Mouse (Mus musculus): ENCODE data around the gene Bpifc.
"Not testable (repeated sequence)": the region's sequence is repeated elsewhere in the genome, so short reads cannot be mapped to it uniquely, and the experiment has no call there.

Bpifc gene

DNA sequence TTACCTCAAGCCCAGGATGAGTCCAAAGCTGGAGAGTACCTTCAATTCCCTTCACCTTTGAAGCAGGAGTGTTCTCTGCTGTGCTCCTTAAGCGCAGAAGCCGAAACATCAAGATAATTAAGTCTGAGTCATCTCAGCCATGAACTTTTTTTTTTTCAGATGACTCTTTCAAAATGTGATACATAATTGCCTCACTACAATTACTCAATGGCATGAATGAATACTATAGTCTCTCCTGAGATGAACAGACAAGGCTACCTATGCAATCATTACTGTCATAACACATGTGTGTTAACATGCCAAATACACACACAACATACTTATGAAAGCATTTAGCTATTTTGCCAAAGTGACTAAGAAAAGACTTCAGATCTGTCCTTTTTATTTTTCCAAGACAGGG, at the start of gene Bpifc:
TSS of gene Bpifc (minus strand) at position 115 of the 400 bp plus-strand sequence.
- DNase-seq: no peak

GRCm38 (mm10) chr10:86060267-86060666, 48.6 kb upstream of the Bpifc start:
- no peak for DNase-seq

GRCm38 (mm10) chr10:86057712-86058111, 46.0 kb upstream of the Bpifc start:
- DNase-seq: no peak

DNA sequence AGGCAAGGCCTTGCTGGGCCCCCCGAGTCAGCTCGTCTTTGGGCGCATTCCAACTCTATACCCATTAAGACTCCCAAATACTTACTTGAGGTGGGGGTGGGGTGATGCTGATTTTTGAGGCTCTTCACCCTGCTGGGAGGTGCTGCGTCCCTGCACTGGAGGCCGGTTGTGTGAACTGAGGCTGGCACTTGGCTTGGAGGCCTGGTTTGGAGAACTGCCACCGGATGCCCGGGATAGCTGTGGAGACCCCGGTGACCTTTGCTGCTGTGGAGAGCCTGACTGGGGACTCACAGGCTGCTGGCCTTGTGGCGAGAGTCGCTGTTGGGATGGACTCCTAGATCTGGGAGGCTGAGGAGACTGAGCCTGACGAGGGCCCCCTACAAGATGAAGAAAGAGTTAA, 45.6 kb upstream of the Bpifc start:
- no peak for DNase-seq

DNA sequence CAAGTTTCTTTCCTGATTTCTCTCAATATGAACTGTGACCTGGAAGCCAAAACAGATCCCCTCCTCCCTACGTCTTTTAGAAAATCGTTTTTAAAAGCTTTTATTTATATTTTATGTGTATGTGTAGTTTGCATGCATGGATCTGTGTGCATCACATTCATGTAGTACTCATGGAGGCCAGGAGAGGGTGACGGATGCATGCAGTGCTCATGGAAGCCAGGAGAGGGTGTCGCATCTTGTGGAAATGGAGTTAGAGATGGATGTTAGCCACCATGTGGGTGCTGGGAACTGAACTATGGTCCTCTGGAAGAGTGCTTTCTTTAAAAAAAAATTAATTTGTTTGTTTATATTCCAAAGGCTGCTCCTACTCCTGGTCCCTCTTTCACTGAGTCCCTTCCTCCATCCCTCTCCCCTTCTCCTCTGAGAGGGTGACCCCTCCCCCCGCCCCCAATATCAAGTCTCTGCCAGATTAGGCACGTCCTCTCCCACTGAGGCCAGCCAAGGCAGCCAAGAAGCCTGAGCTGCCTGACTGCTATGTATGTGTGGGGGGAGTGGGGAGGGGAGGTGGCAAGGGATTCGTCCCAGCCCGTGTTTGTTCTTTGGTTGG, 44.7 kb upstream of the Bpifc start:
- DNase-seq: no peak

- DNase-seq: no peak
Observed at GRCm38 (mm10) chr10:86052818-86053522, 41.3 kb upstream of the Bpifc start.

DNA sequence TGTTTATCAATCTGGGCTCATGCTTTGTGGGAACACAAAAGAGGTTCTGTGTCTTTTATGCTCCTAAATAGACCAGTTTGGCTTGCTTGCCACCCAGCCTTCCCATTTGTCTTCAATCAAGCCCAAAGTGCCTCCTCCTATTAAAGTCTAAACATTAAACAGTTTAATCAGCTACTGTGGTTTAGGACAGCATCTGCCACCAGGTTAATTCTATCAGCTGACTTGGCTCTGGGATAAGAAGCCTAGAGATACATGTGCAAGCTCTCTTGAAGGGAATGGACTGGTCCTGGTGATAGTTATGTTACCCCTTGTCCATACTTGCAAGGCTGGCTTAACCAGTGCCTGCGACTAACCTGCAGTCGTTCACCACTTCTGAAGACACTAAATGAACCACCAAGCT, 38.8 kb upstream of the Bpifc start:
- no peak for DNase-seq

GRCm38 (mm10) chr10:86047786-86048185, 36.1 kb upstream of the Bpifc start:
- DNase-seq: no peak

DNA sequence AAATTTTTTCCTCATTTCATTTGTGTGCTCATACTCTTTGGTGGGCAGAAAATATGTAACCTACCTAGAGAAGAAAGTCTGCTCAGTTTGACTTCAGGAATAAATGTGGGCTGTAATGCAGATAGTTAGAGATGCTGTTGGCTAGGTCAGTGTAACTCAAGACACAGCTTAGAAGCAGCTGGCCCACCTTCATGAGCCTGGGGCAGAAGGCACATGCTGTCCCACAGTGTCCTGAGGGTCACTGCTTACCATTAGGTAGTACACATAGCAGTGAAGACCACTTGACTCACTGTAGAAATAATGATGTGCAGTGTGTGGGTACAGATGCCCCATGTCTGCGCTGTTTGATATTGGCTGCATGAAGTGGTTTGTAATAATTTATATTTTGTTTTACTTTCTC, 34.7 kb upstream of the Bpifc start:
- DNase-seq: no peak

- no peak for DNase-seq
Observed at GRCm38 (mm10) chr10:86044066-86044465, 32.4 kb upstream of the Bpifc start.

GRCm38 (mm10) chr10:86043651-86044050, 32.0 kb upstream of the Bpifc start:
- DNase-seq: no peak

- no peak for DNase-seq
Observed at GRCm38 (mm10) chr10:86034007-86034728, 22.5 kb upstream of the Bpifc start.

DNA sequence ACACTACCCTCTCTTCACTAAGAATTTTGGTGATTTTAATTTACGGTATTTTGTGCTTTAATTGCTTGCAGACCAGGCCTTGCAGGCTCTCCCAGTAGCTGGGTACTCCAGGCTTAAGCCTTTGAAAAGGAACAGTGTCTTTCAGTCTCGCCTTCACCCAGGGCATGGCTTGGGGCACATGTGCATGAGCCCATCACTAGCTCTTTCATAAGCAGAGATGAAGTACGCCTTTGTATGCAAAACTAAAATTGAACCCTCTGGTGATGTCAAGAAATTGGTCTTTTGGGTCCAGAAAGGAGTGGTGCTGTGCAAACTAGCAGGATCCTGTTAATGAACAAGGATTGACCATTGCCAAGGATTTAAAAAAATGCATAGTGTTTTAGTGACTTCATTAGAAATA, 20.8 kb upstream of the Bpifc start:
- DNase-seq: no peak

GRCm38 (mm10) chr10:86030743-86031142, 19.0 kb upstream of the Bpifc start:
- DNase-seq: no peak

DNA sequence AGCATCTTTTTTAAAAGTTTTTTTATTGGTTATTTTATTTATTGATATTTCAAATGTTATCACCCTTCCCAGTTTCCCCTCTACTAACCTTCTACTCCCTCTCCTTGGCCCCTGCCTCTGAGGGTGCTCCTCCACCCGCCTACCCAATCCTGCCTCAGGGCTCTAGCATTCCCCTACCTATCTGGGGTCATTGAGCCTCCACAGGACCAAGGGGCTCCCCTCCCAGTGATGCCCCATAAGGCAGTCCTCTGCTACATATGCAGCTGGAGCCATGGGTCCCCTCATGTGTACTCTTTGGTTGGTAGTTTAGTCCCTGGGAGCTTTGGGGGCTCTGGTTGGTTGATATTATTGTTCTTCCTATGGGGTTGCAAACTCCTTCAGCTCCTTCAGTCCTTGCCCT, 15.1 kb upstream of the Bpifc start:
- not testable (repeated sequence) for DNase-seq

- DNase-seq: no peak
Observed at GRCm38 (mm10) chr10:86026354-86026753, 14.7 kb upstream of the Bpifc start.

- no peak for DNase-seq
Observed at GRCm38 (mm10) chr10:86025906-86026305, 14.2 kb upstream of the Bpifc start.

- no peak for DNase-seq
Observed at GRCm38 (mm10) chr10:86023149-86023548, 11.5 kb upstream of the Bpifc start.

GRCm38 (mm10) chr10:86022474-86022816, 10.8 kb upstream of the Bpifc start:
- no peak for DNase-seq

GRCm38 (mm10) chr10:86021749-86022473, 10.2 kb upstream of the Bpifc start, which contains the start of gene Fbxo7:
Gene Fbxo7 (plus strand): TSS chr10:86021972.
- peak; percentile 91 for DNase-seq

DNA sequence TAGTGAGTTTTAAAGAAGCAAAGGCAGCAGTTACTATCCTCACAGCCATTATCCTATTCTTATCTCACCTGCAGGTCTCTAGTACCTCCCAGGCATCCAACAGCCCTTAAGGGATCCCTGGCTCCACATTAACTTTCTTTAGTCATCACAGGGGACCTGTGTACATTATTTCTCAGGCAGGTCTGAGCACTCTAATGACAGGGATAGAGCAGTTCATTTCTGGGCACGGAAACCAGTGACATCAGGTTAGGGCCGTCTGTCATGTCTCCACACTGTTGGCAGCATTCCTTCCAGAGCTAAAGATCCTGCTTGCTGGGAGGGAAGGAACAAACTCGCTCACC, 9.7 kb upstream of the Bpifc start:
- no peak for DNase-seq

DNA sequence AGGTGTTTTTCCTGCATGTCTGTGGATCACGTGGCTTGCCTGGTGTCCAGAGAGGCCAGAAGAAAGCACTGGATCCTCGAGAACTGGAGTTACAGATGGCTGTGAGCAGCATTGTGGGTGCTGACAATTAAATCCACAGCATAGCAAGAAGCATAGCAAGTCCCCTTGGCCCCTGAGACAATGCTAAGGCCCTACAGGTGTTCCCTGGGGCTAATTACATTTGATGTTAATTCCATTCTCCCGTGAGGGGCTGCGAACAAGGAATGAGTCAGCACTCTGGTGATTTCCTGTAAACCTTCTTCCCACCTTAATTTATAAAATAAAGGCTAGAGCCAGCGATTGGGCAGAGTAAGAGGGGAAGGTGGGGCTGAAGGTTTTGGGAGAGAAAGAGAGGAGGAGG, 7.1 kb upstream of the Bpifc start:
- DNase-seq: no peak

DNA sequence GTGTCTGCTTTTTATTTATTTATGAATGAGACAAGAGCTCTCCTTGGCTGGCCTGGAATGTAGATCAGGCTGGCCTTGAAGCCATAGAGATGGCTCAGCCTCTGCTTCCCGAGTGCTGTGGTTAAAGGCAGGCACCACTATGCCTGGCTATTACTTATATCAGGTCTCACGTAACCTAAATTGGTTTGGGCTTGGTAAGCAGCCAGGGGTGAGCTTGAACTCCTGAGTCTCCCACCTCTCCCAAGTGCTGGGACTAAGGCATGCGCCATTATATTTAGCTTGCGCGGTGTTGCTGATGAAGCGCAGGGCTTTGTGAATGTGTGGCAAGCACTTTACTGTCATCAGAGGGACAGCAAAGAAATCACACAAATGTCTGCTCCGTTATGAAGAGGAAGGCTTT, 6.1 kb upstream of the Bpifc start:
- DNase-seq: no peak

- no peak for DNase-seq
Observed at GRCm38 (mm10) chr10:86011172-86011571, 523 bp downstream of the Bpifc start.
